Mouse (Mus musculus) ovary, adult 18-20 months (tissue): ENCODE results near the gene Serpinb1a.
"Not testable (repeated sequence)": the region's sequence is repeated elsewhere in the genome, so short reads cannot be mapped to it uniquely, and the experiment has no call there.

Experiments used
- DNase-seq: peaks from one replicate; pipeline ENCODE4 v3.0.0; 2022; ENCODE audit warnings: low spot score, mixed read lengths

Gene Serpinb1a

GRCm38 (mm10) chr13:32850668-32851404 is at the start of gene Serpinb1a:
Gene Serpinb1a, minus strand, starts transcription at chr13:32851185.
- DNase-seq = peak; percentile 83

- DNase-seq = no peak
Observed at GRCm38 (mm10) chr13:32900639-32901038, 49.7 kb upstream of the Serpinb1a start.

DNA sequence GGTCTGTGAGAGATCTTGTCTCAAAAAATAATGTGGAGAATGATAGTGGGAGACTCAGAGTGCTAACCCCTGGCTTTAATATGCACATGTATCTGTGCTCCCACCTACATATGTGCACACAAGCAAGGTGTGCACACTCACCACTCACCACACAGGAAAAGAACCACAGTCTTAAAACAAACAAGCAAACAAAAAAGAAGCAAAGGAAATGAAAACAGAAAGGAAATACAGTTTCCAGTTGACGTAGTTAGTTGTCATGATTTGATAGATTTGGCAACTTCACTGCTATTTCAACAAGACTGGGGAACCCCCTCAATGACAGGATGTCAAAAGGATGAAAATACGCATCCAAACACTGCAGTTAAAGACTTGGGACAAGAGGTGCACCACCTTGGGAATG is 48.1 kb upstream of the Serpinb1a start:
- not testable (repeated sequence) for DNase-seq

- DNase-seq = no peak
Observed at GRCm38 (mm10) chr13:32898111-32898510, 47.1 kb upstream of the Serpinb1a start, which contains the start of gene Serpinb1c. Gene Serpinb1c, minus strand, starts transcription at chr13:32898211.

DNA sequence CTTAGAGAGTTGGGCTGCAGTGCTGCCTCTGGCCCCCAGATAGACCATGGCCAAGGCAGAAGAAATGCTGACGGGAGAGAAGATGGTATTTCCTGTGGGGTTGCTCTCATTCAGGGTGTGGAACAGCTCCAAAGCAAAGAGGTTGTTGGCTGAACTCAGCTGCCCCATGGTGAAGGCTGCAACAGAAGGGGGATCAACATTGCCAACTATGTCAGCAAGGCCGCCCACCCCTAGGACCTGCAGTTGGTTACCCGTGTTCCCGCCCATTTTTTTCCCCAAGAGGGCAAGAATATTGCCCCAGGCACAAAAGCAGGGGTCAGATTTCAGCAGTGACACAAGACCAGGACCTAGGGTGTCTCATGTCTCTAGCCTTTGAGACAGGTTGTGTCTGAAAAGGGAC is 45.9 kb upstream of the Serpinb1a start:
- DNase-seq = no peak

DNA sequence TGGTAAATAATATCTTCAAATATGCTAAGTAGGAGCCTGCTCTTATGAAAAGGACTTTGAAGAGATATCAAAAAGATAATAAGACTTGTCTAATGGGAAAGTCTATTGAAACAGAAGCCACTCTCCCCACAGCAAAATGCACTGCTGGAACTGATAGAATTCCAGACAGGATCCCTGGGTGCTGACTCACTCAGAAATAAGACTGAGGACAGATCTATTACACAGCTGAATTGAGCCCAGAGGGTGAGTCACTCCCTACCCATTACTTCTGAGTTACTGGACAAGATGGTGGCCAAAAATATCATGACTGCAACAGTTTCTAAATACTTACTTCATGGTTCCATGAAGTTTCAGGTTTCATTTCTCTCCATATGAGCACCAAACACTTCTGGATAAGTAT is 33.8 kb upstream of the Serpinb1a start:
- DNase-seq = no peak

GRCm38 (mm10) chr13:32873862-32874261 is 22.9 kb upstream of the Serpinb1a start:
- DNase-seq = no peak

DNA sequence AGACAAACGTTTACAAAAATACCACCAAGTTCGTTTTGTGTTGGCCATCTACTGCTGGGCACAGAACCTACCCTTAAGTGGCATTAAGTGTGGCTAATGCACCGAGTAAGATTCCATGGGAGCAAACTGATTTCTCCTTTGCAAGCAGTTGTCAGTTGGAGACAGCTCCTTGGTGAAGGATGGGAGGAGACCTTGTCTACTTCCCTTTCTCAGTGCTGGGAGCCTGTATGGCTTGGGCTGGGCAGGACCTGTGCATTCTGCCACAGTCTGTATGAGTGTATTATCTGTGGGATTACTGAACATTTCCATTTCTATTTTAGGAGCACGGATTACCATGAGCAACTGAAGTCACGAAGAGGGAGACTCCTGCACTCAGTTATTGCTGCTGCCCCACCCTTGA is 17.9 kb upstream of the Serpinb1a start:
- DNase-seq = no peak

DNA sequence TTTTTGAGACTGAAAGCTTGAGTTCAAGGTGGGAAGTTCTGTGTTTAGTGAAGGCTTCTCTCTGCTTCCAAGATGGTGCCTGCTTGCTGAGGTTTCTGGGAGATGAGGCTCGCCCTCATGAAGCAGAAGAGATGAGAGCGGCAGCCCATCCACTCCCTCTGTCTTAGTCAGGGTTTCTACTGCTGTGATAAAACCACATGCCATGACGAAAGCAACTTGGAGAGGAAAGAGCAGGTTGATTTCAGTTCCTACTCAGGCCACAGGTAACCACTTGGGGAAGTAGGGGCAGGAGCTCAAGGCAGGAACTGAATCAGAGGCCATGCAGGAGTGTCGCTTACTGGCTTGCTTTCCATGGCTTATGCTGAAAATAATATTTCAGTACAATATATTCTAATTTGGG is 17.2 kb upstream of the Serpinb1a start:
- not testable (repeated sequence) for DNase-seq

- no peak for DNase-seq
Observed at GRCm38 (mm10) chr13:32867030-32867429, 16.0 kb upstream of the Serpinb1a start.

DNA sequence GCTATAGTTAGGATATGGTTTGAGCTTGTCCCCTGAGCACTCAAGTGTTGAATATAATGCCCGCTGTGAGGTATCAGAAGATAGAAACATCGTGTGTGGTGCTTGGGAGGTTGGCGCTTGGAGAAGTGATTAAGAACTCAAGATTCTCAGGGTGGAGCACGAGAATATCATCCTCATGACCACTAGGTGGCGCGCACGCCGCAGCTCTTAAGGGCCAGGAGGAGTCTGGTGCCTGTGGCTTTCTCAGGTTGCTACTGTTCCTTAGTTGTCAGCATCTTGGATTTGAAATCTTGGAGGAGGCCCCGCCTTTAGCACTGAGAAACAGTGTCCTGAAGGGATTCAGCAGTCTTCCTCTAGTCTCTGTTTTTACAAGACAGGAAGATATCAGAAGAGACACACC is 15.5 kb upstream of the Serpinb1a start:
- peak; percentile 36 for DNase-seq

GRCm38 (mm10) chr13:32865591-32865990 is 14.6 kb upstream of the Serpinb1a start:
- no peak for DNase-seq

GRCm38 (mm10) chr13:32864529-32864928 is 13.5 kb upstream of the Serpinb1a start:
- DNase-seq = not testable (repeated sequence)

DNA sequence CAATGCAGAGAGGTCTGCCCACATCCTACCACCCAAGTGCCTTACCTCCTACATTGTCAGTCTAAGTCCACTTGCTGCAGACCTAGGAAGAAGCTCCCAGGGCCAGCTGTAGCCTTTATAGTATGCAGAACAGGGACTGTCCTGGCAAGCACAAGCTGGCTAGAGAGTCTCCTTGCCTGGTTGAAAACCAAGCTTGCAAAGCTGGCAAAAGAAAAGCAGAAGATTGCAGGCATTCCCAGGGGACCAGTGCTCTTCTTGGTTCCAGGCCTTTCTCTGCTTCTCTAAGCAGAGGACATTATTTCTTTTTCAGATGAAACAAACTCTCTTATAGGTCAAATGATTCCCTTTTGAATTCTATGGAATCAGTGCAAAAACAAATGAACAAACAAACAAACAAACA is 12.5 kb upstream of the Serpinb1a start:
- DNase-seq = no peak

- no peak for DNase-seq
Observed at GRCm38 (mm10) chr13:32860821-32861220, 9.8 kb upstream of the Serpinb1a start.

- DNase-seq = no peak
Observed at GRCm38 (mm10) chr13:32853073-32853472, 2.1 kb upstream of the Serpinb1a start.

DNA sequence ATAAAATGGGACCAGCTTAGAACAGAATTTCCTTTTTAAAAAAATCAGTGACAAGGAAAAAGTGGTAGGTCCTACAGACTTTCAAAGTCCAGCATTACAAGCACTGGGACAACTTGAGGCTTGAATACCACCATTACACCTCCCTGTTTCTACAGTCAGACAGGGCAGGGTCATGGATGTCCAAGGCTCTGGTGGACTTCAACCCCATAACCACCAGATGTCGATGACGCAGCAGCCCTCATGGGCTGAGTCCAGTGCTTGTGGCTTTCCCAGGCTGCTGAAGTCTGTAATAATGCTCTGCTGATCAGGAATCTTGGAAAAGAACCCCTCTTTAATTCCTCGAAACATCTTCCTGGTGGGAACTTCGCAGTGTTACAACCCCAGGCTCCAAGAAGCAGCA is 1.6 kb upstream of the Serpinb1a start:
- no peak for DNase-seq

DNA sequence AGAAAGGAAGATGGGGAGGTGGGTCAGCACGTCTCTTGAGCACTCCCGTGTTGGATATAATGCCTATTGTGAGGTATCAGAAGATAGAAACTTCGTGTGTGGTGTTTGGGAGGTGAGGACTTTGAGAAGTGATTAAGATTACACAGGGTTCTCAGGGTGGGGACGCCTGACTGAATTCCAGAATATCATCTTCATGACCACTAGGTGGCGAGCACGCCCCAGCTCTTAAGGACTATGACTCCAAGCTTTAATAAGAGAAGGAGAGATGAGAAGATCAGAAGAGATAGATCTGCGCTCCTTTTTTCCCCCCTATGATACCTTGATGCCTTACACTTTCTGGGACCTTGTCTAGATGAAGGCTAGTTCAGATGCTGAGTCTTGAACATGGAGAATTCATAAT is 982 bp upstream of the Serpinb1a start:
- no peak for DNase-seq

- no peak for DNase-seq
Observed at GRCm38 (mm10) chr13:32850156-32850555, 829 bp downstream of the Serpinb1a start.

DNA sequence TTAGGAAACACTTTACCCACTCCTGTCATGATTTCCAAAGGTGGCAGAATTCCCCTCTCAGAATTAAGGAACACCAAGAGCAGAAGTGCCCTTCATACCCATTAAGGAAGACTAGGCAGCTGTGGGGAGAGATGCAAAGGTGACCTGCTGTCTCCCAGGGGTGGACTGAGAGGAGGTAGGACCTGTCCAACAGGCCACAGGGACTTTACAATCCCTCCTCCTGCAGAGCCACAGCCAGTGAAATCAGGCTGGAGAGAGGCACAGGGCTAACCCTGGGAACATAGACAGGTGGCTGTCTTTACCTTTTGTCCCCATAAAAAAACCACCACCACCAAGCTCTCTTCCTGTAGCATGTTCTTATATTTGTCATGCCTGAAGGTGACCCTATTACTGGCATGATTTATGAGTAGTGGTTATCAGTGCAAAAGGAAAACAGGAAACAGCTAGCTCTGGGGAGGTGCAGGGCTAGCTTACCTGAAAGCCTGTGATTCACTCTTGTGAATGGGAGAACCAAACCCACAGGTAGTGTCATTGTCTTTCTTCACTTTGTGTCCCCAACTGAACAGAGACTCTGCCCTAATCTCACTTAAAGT is 1.4 kb downstream of the Serpinb1a start:
- no peak for DNase-seq

- no peak for DNase-seq
Observed at GRCm38 (mm10) chr13:32849092-32849491, 1.9 kb downstream of the Serpinb1a start.

- DNase-seq = no peak
Observed at GRCm38 (mm10) chr13:32846221-32846620, 4.8 kb downstream of the Serpinb1a start.

DNA sequence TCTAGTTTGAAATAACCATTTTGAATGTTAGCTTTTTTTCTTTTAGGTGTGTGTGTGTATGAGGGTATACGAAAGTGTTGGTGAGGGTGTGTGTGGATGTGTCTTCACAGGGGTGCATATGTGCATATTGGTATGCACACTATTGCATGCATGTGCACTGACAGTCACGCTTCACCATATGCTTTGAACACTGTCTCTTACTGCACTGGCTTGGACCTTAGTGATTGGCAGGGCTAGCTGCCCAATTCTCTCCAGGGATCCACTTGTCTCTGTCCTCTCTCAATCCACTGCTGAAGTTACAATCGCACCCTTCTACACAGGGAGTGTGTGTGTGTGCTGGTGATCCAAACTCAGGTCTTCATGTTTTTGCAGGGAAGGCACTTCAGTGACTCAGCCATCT is 9.6 kb downstream of the Serpinb1a start:
- DNase-seq = no peak

- no peak for DNase-seq
Observed at GRCm38 (mm10) chr13:32839314-32839713, 11.7 kb downstream of the Serpinb1a start.
